Mouse (Mus musculus) adipocyte (in vitro differentiated cells): ENCODE data around the gene Med28.

Experiments used
- DNase-seq: peaks from one replicate; pipeline ENCODE4 v3.0.0-alpha.2; 2016; ENCODE audit warnings: low spot score

The Med28 gene

DNA sequence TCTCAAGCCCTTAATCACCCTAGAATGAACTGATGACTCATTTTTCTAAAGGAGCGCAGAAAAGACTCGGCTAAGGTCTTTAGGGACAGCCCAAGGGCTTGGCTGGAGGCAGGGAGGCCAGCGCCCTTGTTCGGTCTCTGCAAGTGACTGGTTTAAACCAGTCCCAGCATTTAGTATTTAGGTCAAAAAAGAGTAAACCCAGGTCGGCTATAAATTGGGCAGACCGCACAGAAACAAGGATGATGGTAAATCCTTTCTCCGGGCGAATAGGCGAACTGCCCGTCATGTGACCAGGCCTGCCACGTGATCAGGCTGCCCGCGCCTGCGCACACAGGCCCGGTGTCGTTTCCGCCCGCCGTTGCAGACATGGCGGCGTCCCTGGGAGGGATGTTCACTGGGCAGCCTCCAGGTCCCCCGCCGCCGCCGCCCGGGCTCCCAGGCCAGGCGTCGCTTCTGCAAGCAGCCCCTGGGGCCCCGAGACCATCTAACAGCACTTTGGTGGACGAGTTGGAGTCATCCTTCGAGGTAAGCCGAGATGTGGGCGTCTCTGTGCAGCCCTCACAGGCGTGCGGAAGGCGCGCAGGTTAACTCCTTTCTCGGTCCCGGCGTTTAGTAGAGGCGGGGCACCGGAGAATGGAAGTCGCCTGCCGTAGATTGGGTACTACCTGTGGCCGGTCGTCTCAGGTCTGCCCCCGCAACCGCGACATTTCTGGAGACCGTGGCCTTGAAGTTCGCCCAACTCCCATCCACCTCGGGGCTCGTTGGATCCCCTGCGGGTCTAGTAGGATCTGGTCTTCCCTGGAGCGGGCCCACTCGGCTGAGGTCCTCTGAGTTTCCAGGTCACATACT lies at the start of gene Med28:
Gene Med28 (plus strand): TSS at position 270 of the 849 bp plus-strand sequence.
- DNase-seq, result peak; percentile 93

DNA sequence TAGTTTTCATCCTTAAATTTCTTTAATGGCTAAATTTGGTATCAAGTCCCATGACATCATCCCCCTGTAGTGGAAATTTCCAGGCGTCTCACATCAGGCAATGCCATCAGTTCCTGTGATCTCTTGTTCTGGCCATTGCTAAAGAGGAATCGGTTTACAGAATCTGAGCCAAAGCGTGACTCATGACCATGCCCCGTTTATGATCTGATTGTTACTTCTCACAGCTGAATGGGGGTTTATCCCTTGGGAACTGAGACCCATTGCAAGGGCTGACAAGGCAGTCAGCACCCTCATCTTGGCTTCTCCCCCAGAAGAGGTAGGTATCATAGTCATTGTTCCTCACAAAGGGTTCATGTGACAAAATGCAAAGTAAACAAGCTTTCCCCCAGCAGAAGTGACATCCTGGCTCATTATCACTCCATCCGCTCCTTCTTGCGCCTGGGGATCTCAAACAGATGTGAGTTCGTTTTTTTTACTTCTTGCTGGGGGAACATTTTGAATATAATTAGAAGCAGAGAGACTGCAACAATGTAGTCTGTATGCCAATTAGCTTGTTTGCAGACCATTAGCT lies 47.1 kb upstream of the Med28 start:
- DNase-seq, result no peak

DNA sequence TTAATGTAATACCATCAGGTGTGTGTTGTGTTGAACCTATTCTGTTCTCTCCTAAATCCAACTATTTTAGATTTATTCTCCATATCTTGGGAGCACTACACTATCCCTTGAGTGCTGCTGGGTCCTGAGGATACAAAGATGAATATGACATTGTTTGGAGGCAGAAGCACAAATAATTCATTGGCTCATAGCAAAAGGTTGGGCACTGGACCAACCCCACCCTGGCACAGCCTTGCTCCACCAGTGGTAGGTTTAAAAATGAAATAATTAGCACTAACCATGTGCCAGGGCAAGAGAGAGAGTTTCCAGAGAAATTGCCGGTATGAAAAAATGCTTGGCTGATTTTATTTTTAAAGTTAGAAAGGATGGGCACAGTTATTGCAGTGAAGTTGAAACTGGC lies 46.5 kb upstream of the Med28 start:
- no peak for DNase-seq

DNA sequence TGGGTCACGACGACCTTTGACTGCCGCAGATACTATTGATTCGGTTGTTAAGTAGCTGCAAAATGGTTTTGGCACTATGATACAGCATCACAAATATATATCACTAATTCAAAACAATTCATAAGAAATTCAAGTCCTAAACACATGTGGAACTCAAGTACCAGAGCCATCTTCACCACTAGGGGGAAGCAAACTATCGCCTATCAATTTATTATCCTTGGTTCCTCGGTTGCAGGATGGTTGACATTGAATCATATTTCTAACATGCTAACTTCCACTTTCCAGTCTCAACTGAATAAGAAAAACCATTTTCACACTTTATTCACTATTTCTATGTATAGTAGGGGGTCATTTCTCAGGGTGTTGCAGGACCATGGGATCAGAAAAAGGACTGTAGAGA lies 45.8 kb upstream of the Med28 start:
- peak; percentile 88 for DNase-seq

DNA sequence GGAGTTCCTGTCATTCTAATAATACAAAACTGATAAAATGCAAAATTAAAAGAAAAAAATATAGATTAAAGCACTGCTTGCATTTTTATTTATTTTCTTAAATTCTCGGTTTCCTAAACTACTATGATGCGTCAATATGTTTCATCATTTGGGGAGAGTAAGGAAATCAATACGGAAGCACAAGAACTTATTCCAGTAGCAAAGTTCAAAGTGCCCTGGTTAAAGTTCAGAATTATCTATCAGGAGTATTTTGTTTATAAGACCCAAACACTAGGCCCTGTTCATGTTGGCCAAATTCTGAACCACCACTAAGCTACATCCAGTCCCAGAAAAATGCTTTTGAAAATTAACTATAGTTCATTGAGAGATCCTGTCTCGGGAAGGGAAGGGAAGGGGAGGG lies 45.3 kb upstream of the Med28 start:
- DNase-seq, result no peak

DNA sequence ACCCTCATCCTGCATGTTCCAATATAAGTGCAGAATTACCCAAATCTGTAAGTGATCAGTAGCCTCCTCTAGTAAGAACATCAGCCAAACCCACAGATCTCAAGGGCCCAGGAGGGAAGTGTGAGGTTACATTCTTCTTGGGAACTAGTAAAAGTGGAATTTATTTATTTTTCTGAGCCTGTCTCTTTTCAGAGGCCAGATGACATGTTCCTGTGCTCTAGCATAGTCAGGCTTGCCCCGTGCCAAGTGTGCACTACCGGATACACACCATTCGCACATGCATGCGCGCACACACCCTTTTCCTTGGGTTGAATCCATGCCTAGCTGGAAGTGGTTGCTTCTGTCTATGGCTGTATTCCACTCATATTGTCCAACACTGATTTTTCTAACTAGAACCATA lies 44.3 kb upstream of the Med28 start:
- DNase-seq, result no peak

DNA sequence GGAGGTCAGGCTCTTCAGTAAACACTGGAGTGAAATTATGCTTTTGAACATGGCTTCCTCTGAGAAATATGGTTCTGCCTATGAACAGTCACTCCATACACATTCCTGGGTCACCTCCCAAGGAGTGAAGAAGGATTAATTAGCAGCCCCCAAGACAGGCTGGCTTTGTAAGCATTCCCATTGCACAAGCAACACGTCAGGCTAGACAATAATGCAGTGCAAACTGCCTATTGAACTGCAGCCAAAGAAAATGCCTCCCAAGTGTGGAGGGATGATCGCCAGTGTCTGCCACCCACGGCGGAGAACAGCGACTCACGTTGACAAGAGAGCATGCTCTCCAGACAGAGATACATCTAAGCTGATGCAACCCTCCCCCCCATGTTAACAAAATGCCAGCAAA lies 43.7 kb upstream of the Med28 start:
- no peak for DNase-seq

DNA sequence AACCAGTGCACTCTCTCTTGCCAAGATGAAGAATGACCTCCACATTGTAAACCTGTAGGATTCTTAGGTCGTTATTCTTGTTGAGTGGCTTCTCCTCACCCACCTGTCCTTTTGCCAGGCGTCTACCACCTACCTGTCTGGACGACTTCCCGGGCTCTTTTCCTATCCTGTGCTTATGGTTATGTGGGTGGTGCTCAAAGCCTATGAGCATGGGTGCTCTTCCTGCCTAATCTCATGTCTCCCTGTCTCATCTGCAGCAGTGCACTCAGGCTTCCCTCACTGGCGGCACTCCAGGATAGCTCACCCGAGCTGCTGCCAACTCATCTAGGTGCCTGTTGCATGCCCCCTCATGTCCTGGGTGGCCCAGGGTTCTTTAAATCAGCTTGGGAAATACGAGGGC lies 42.4 kb upstream of the Med28 start:
- DNase-seq, result no peak

DNA sequence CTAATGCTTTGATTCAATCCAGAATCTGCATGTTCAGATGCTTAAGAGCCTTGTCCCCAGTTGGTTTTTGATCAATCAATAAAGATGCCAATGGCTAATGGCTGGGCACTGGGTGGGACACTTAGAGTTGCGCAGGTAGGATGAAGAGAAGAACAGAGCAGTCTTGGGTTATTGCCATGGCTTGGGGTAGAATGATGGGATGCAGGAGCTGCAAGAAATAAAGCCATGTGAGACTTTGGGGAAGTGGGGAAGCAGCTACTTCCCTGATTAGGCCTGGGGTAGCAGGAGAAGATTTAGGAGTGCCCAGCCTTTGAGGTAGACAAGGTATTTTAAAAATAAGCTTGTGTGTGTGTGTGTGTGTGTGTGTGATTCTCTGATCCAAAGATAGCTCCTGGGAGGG lies 40.0 kb upstream of the Med28 start:
- DNase-seq, result no peak

DNA sequence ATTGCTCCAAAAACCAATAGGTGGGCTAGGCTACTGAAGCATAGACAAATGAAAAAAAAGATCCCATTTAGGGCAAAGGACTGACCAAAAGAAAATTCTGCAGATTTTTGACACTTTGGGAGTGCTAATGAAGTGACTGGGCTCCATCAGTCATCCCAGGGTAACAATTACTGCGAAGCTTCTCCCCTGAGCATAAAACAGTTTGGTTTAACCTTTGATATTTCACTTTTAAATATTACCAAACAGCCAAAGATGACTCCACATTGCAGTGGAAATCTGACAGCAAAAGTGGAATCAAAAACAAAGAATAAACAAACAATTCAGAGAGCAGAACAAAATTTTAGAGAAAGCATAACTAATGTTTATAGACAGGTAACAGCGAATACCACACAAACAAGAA lies 38.9 kb upstream of the Med28 start:
- no peak for DNase-seq

DNA sequence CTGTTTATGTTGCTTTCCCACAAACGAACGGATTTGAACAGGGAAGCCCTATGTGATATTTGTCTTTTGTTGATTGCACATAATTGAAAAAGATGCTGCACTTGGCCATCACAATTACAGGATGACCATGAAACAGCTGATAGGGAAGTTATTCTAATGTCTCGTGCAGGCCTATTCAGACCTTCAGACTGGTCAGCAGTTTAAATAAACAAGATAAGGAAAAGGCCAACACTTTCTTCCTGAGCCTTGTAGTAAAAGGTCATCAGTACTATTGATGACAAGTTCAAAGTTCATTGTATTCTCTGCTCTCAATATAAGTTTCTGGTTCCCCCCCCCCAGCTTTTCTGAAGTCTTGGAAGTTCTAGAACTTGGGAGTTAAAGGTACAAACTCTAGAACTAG lies 37.4 kb upstream of the Med28 start:
- no peak for DNase-seq

DNA sequence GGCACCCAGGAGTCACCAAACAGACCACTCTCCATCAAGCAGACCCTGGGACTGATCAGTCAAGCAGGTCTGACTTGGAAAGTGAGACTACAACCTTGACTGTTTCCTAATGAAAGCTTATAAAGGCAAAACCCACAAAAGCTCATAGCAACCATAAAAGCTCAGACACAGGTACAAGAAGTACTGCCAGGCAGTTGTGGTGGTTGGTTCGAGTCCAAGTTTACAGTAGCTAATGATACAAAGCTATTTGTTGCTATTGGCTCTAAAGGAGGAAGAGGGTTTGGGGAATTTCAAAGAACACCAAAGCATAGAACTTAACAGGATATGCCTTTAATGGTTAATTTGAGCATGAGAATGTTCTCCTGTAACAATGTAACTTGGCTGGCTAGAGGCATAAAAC lies 36.4 kb upstream of the Med28 start:
- no peak for DNase-seq

DNA sequence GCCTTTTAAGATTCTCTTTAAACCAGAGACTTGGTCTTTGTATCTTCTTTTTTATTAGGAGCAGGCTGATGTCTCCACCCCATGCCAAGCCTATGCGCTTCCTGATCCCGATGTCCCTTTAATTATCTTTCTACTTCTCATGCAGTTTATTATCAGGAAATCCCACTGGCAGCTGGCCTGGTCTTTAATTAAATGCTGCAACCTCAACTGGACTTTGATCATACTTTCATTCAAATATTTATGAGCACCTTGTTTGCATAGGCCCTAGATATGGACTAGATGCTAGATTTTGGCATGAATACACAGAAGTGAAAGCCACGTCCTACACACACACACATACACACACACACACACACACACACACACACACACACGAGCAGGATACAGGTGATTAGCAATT lies 28.3 kb upstream of the Med28 start:
- DNase-seq, result no peak

DNA sequence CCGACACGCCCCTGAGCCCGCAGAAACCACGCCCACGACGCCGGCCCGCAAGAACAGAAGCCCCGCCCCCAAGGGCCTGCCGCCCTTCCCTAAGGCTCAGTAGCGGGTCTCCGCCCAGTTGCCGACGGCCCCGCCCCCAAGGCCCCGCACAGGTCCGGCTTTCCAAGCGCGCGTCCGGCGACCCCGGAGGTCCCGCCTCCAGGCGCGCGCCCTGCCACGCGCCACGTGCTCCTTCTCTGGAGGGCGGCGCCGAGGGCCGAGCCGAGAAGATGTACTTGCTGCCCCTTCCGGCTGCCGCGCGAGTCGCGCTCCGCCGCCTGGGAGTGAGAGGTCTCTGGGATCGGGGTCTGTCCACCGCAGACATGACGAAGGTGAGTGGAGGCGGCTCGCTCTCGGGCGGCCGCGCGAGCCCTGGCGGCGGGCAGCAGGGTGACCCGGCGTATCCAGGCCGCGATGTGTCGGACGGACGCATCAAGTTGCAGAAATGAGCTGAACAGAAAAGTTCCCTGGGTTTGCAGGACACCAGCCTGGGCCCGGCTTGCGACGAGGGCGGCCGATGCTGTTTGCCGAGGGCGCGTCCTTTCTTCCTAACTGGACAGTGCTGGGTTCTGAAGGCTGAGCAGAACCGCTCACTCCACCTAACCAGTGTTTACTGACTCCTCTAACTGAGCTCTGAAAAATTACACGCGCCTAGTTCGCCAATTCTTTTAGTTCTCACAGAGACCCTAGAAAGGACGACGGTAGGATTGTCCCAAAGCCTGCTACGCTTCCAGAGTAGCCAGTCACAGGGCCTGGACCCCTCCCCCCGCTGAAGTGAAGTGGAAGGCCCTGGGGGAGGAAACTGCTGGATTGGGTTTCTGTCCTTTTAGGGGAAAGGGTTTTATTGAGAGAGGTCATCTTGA lies 26.6 kb upstream of the Med28 start, which contains the start of gene Lap3:
Gene Lap3 (plus strand): TSS at position 184 of the 902 bp plus-strand sequence.
- peak; percentile 99 for DNase-seq

DNA sequence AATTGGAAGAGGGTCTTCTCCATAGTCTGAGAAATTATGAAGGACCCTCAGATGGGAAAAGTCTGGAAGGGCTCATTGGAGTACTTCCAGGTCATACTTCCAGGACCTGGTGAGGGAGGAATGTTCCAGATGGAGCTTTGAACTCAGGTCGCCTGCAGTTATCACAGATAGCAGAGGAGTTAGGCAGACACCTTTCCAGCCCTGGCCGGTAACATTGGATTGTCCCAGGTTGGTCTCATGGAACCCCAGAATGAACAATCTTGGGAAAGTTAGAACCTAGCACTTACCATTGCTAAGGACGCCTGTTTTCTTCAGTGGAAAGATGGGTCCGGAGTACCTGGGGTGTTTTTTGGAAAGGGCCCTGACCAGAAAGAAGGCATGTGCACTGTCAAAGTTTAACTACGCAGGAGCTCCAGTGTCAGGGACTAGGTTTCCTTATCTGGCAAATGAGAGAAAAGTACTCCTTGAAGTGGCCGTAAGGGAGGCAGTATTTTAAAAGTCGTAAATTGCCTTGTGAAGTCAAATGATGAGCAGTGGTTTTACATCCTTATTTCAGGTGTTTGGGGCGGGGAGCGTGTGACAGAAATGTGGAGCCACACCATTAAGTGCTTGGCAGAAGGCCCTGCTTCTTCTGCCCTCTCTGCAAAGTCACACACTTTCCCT lies 25.8 kb upstream of the Med28 start:
- DNase-seq, result no peak

DNA sequence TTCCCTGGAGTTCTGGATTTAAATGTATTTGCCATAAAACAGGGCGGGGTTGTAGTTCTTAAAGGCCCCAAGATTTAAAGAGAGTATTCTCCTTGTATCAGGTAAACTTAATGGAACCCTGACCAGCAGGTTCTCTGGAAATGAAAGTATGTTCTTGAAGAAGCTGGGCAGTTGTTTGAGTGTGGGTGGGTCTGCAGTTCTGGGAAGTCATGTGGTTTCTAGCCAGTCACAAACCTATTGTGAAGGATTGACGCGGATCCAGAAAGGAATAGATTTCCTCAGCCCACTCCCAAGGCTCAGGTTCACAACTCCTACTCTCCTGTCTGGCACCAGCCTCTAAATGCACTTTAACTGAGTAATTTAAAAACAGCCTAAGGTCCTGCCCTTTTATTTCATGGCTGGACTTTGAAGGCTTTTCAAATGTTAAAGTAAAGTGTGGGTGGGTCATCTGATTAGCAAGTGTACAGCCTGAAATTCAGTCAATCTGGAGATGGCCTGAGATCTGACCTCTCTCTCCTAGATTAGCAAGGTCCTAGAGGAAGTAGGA lies 24.5 kb upstream of the Med28 start:
- no peak for DNase-seq

DNA sequence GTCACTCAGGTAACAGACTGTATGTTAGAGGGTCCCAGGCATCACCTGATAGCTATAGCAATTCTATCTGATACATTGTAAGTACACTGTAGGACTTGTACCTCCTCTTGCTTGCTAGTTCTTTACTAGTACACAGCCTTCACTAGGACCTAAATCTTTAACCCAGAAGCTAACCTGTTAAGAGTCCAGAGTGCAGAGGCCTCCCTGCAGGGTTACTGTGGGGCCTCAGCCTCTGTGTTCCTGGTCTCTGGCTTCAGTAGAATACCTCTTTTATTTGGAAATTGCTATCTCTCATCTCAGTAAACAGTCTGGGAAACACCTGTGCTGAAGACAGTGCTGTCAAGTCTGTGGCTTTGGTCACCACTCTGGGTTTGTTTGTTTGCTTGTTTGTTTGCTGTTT lies 24.0 kb upstream of the Med28 start:
- DNase-seq, result no peak

DNA sequence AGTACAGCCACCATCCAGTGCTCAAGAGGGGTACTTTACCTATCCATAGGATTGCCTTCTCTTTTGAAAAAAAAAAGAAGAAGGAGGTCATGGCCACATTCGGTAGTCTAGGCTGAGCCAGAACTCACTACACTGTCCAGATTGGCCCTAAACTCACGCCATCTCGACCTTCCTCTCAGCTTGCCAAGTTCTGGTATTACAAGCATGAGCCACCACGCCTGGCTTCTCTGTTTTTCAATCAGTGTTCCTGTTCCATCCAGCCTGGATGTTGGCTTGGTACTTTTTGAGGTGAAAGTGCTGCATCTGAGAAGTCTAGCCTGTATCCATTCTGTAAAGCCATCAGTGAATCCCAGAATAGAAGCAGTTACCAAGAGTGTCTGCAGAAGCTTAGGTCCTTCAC lies 23.6 kb upstream of the Med28 start:
- DNase-seq, result peak; percentile 52

DNA sequence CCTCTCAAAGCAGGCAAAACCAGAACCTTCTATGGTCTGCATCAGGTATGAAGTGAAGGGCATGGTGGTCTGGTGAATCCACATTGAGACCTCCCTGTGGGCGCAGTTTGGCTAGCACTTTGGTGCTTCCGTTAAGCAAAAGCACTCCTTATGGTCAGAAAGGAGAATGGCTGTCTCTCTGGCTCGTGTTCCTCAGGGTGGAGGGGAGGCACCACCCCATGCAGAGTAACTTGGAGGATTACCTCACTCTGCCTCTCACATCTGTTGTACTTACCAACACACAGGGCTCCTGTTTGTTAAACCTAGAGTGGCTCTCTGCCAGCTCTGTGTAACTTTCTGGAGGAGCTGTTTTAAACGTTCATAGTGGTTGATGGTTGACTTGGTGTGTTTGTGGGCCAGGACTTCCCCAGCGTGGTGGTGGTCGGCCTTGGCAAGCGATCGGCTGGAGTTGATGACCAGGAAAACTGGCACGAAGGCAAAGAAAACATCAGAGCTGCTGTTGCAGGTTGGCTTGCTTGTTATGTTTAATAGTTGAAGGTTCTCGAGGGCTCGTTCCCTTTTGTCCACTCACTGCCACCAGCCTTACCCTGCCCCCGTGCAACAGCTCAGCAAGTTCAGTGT lies 23.0 kb upstream of the Med28 start:
- no peak for DNase-seq

DNA sequence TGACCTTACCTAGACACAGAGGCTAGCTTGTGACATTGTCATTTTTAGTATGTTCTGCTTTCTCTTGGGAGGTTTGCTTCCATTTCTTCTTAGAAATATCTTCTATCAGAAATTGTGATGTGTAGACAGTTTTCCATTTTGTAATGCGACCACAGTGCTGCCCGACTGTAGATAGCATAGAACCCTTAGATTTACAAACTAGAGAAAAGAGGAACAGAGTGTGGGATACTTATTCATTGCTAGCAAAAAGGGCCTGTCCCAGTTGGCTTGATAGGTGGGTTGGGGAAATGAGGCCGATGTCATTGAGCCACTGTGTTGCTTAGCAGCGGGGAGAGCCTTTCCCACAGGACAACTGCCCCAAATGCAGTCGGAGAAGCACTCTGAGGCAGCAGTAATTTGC lies 22.5 kb upstream of the Med28 start:
- no peak for DNase-seq

DNA sequence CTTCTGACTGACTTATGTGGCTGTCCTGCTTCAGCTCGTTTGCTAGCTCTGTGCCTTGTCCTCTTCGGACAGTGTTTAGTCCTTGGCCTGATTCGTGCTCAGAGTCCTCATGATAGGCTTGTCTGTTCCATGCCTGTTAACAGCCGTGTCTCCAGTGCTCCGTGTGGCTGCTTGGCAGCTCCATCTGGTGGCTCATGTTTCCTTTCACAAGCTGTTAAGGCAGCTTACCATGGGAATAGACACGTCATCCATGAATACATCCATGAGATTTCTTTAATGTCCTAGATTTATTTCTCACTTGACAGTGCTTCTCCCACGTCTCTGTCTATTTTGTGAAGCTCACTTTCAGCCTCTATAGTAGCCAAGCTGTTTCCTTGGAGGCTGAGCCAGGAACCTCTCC lies 10.0 kb upstream of the Med28 start:
- DNase-seq, result no peak

DNA sequence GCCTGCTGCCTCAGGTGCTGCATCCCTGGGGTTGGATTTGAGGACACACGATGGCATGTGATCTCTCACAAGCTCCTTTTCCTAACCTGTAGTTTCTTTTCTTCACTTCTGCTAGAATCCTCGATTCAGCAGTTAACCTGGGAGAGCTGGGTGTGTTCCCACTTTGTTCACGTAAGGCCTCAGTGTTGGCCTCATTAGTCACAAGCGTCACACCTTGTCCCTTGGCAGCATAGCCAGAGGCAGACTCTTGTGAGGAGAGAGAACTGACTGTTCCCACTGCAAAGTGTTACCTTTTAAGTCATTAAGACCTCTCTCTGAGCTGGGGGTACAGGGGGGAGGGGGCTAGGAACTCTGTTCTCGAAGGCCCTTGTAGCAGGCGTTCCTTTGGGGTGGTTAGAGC lies 7.1 kb upstream of the Med28 start:
- DNase-seq, result no peak
